Mouse (Mus musculus) embryonic facial prominence, embryonic 15.5 days (tissue): Measurements from ENCODE around the gene Tlk1. TPM values are rescaled to one million over a fixed set of nuclear protein-coding genes. Genes with fewer than 3 reads are reported as not detected.

Experiments used
- ATAC-seq: fragments of 200-750 bp; cut with Nextera tagmentation; 2 replicates; pipeline ENCODE4 v1.8.0; 2017; ENCODE audit warnings: low read depth, moderate TSS enrichment; ENCODE audit not compliant: insufficient number of reproducible peaks, low FRiP score, low TSS enrichment
- H3K27ac ChIP-seq: fragments of 300-500 bp; sonication (generic); replicated peaks from 2 replicates; pipeline ENCODE4 v1.5.1; 2015; ENCODE audit warnings: mild to moderate bottlenecking, inconsistent platforms
- H3K27me3 ChIP-seq: fragments of 300-500 bp; sonication (generic); 2 replicates; pipeline ENCODE4 v1.6.1; 2015; ENCODE audit warnings: inconsistent platforms
- H3K36me3 ChIP-seq: fragments of 300-500 bp; sonication (generic); 2 replicates; pipeline ENCODE4 v1.6.1; 2015; ENCODE audit warnings: mild to moderate bottlenecking, inconsistent platforms
- H3K4me1 ChIP-seq: fragments of 300-500 bp; sonication (generic); 2 replicates; pipeline ENCODE4 v1.6.1; 2015; ENCODE audit warnings: inconsistent platforms
- H3K4me2 ChIP-seq: fragments of 300-500 bp; sonication (generic); replicated peaks from 2 replicates; pipeline ENCODE4 v1.6.1; 2015; ENCODE audit warnings: mild to moderate bottlenecking, inconsistent platforms
- H3K4me3 ChIP-seq: fragments of 300-500 bp; sonication (generic); replicated peaks from 2 replicates; pipeline ENCODE4 v1.5.1; 2015; ENCODE audit warnings: mild to moderate bottlenecking, inconsistent platforms
- H3K9ac ChIP-seq: fragments of 300-500 bp; sonication (generic); 2 replicates; pipeline ENCODE4 v1.6.1; 2015; ENCODE audit warnings: inconsistent platforms
- H3K9me3 ChIP-seq: fragments of 300-500 bp; sonication (generic); replicated peaks from 2 replicates; pipeline ENCODE4 v1.6.1; 2016; ENCODE audit warnings: inconsistent platforms
- WGBS: fragments of 180-500 bp; shearing (Covaris S2); methylation state at CpG from one replicate; pipeline ENCODE4 v1.1.7; 2015; 5-methylcytosine and 5-hydroxymethylcytosine counted together
- polyA plus RNA-seq: library from polyadenylated mRNA; unstranded; fragments of >200 nt; fragmentation: Nextera tagmentation; extraction: Ambion mirVana; gene quantifications from 2 replicates; pipeline ENCODE4 v1.2.1, GENCODE M21; 2015

Tlk1 gene
- polyA plus RNA-seq, 1 experiment from 2014 or later, result 28.5 TPM

- Histone ChIP-seq H3K9ac (no peak overlapping the region), H3K9me3 (no peaks in the 10 kb centered on the region)
- no peak for ATAC-seq
Observed at GRCm38 (mm10) chr2:70688454-70689078, 137.0 kb downstream of the Tlk1 start.

GRCm38 (mm10) chr2:70682324-70682723 is 143.2 kb downstream of the Tlk1 start:
- Histone ChIP-seq H3K36me3 (peaks cover 90% of the 10 kb centered on the region), H3K9me3 (no peaks in the 10 kb centered on the region), H3K9ac (no peak overlapping the region), H3K4me2 (no peak overlapping the region), H3K4me1 (no peaks in the 10 kb centered on the region), H3K27me3 (no peaks in the 10 kb centered on the region), H3K27ac (no peak overlapping the region), H3K4me3 (no peak overlapping the region)
- WGBS, result 86% methylated on average over 2 of the region's 2 CpGs
- ATAC-seq, result no peak

More at GRCm38 (mm10) chr2:70688454-70689078, 137.0 kb downstream of the Tlk1 start:
- WGBS, result 90% methylated on average over 21 of the region's 21 CpGs
- no peaks in the 10 kb centered on the region for H3K4me1 ChIP-seq
- H3K4me2 ChIP-seq, result no peak overlapping the region
- peaks cover 95% of the 10 kb centered on the region for H3K36me3 ChIP-seq
- H3K4me3 ChIP-seq, result no peak overlapping the region
- no peaks in the 10 kb centered on the region for H3K27me3 ChIP-seq
- H3K27ac ChIP-seq, result no peak overlapping the region

- no peak for ATAC-seq
- H3K4me1 ChIP-seq, result no peaks in the 10 kb centered on the region
- H3K27ac ChIP-seq, result no peak overlapping the region
- no peak overlapping the region for H3K9ac ChIP-seq
- WGBS, result 82% methylated on average over 7 of the region's 7 CpGs
- H3K4me3 ChIP-seq, result no peak overlapping the region
- no peak overlapping the region for H3K4me2 ChIP-seq
- no peaks in the 10 kb centered on the region for H3K9me3 ChIP-seq
- no peaks in the 10 kb centered on the region for H3K27me3 ChIP-seq
- H3K36me3 ChIP-seq, result peaks cover 7% of the 10 kb centered on the region
Observed at GRCm38 (mm10) chr2:70673445-70674126, 151.9 kb downstream of the Tlk1 start.

GRCm38 (mm10) chr2:70672476-70672875 is 153.1 kb downstream of the Tlk1 start:
- 71% methylated on average over 2 of the region's 2 CpGs for WGBS
- Histone ChIP-seq H3K4me1 (no peaks in the 10 kb centered on the region), H3K36me3 (no peaks in the 10 kb centered on the region), H3K27ac (no peak overlapping the region), H3K9me3 (no peaks in the 10 kb centered on the region), H3K27me3 (no peaks in the 10 kb centered on the region), H3K4me3 (no peak overlapping the region), H3K9ac (no peak overlapping the region), H3K4me2 (no peak overlapping the region)
- ATAC-seq, result no peak

GRCm38 (mm10) chr2:70669896-70670295 is 155.6 kb downstream of the Tlk1 start:
- WGBS, result 66% methylated on average over 2 of the region's 2 CpGs
- H3K9me3 ChIP-seq, result no peaks in the 10 kb centered on the region
- 0 out of 2 replicates have a peak, but pooled peaks cover 3% of the 10 kb centered on the region for H3K36me3 ChIP-seq
- no peak overlapping the region for H3K4me2 ChIP-seq
- no peak overlapping the region for H3K27ac ChIP-seq
- no peak for ATAC-seq
- no peaks in the 10 kb centered on the region for H3K4me1 ChIP-seq
- H3K4me3 ChIP-seq, result no peak overlapping the region
- no peaks in the 10 kb centered on the region for H3K27me3 ChIP-seq
- no peak overlapping the region for H3K9ac ChIP-seq

- 0 out of 2 replicates have a peak, but pooled peaks cover 3% of the 10 kb centered on the region for H3K36me3 ChIP-seq
- H3K9ac ChIP-seq, result no peak overlapping the region
- no peak overlapping the region for H3K4me2 ChIP-seq
- no peaks in the 10 kb centered on the region for H3K9me3 ChIP-seq
- no peaks in the 10 kb centered on the region for H3K27me3 ChIP-seq
- 86% methylated on average over 2 of the region's 2 CpGs for WGBS
- no peak overlapping the region for H3K27ac ChIP-seq
- no peaks in the 10 kb centered on the region for H3K4me1 ChIP-seq
- H3K4me3 ChIP-seq, result no peak overlapping the region
- ATAC-seq, result no peak
Observed at GRCm38 (mm10) chr2:70669241-70669640, 156.3 kb downstream of the Tlk1 start.

- H3K27me3 ChIP-seq, result no peaks in the 10 kb centered on the region
- no peak overlapping the region for H3K4me3 ChIP-seq
- peaks cover 14% of the 10 kb centered on the region for H3K4me1 ChIP-seq
- no peak overlapping the region for H3K4me2 ChIP-seq
- ATAC-seq, result no peak
- H3K36me3 ChIP-seq, result 0 out of 2 replicates have a peak, but pooled peaks cover 3% of the 10 kb centered on the region
- H3K27ac ChIP-seq, result no peak overlapping the region
- H3K9ac ChIP-seq, result no peak overlapping the region
- H3K9me3 ChIP-seq, result no peaks in the 10 kb centered on the region
- WGBS, result 93% methylated on average over 7 of the region's 7 CpGs
Observed at GRCm38 (mm10) chr2:70667016-70667415, 158.5 kb downstream of the Tlk1 start.

- WGBS, result 76% methylated on average over 5 of the region's 5 CpGs
Observed at GRCm38 (mm10) chr2:70663764-70664163, 161.8 kb downstream of the Tlk1 start.

More at GRCm38 (mm10) chr2:70663764-70664163, 161.8 kb downstream of the Tlk1 start:
- no peak overlapping the region; the same call in 1 of the 2 replicates for H3K4me2 ChIP-seq
- H3K27ac ChIP-seq, result no peak overlapping the region
- ATAC-seq, result no peak
- H3K36me3 ChIP-seq, result 0 out of 2 replicates have a peak, but pooled peaks cover 3% of the 10 kb centered on the region
- H3K4me3 ChIP-seq, result no peak overlapping the region
- H3K4me1 ChIP-seq, result peaks cover 14% of the 10 kb centered on the region
- no peaks in the 10 kb centered on the region for H3K27me3 ChIP-seq
- H3K9me3 ChIP-seq, result no peaks in the 10 kb centered on the region
- no peak overlapping the region for H3K9ac ChIP-seq

Other genes starting within 250 kb of the Tlk1 start
- 178 and 191 TPM in 2 replicates for gene Gorasp2, start 164.2 kb downstream of the Tlk1 start, polyA plus RNA-seq
- gene Gm26558, start 163.6 kb downstream of the Tlk1 start, polyA plus RNA-seq, result 4.9 and 5.6 TPM in 2 replicates
- 28.3 and 34.0 TPM in 2 replicates for gene Dcaf17, start 229.6 kb upstream of the Tlk1 start, polyA plus RNA-seq
- gene Mettl8, start 229.9 kb upstream of the Tlk1 start, polyA plus RNA-seq, result 12.9 and 15.8 TPM in 2 replicates